Mouse (Mus musculus) spleen, adult 2 months (tissue): ENCODE data around the gene Akap8l. TPM values are rescaled to one million over a fixed set of nuclear protein-coding genes. Genes with fewer than 3 reads are reported as not detected.
A peak's percentile ranks its signal among the peaks of the same experiment; 100 is the strongest.

Experiments used
- DNase-seq, 2 experiments: peaks; one replicate each; pipeline versions ENCODE4 v3.0.0 to v3.0.0-alpha.2; 2012 to 2021; ENCODE audit warnings: low spot score in 2 of 2, low read depth in 1 of 2
- H3K27ac ChIP-seq: fragments of 200-500 bp; 2 replicates; pipeline ENCODE4 v1.5.1; 2012; ENCODE audit warnings: low read length, inconsistent platforms; ENCODE audit not compliant: insufficient read depth
- H3K27me3 ChIP-seq: fragments of 200-500 bp; 2 replicates; pipeline ENCODE4 v1.6.1; 2012; ENCODE audit warnings: mild to moderate bottlenecking, moderate library complexity, low read length, inconsistent platforms; ENCODE audit not compliant: control insufficient read depth, insufficient read depth
- H3K36me3 ChIP-seq: fragments of 200-500 bp; 2 replicates; pipeline ENCODE4 v1.6.1; 2012; ENCODE audit warnings: mild to moderate bottlenecking, low read length, inconsistent platforms; ENCODE audit not compliant: control insufficient read depth, insufficient read depth
- H3K4me1 ChIP-seq: fragments of 200-500 bp; 2 replicates; pipeline ENCODE4 v1.6.1; 2011; ENCODE audit warnings: inconsistent platforms; ENCODE audit not compliant: control insufficient read depth, insufficient read depth, insufficient read length
- H3K4me3 ChIP-seq: fragments of 200-500 bp; 2 replicates; pipeline ENCODE4 v1.5.1; 2011; ENCODE audit warnings: mild to moderate bottlenecking, inconsistent platforms; ENCODE audit not compliant: insufficient read depth, insufficient read length; ENCODE audit errors: extremely low read depth
- CTCF ChIP-seq: fragments of 200-500 bp; IDR thresholded peaks from 2 replicates; pipeline ENCODE4 v1.5.1; 2011; ENCODE audit warnings: mild to moderate bottlenecking, inconsistent platforms; ENCODE audit not compliant: insufficient read depth, insufficient read length, insufficient replicate concordance; ENCODE audit errors: extremely low read depth
- POLR2A ChIP-seq: fragments of 200-500 bp; IDR thresholded peaks from 2 replicates; pipeline ENCODE4 v1.6.1; 2011; ENCODE audit warnings: low read depth, low read length, inconsistent platforms
- WGBS: fragments of 180-500 bp; shearing (Covaris S2); methylation state at CpG from one replicate; pipeline ENCODE4 v1.1.7; 2018; 5-methylcytosine and 5-hydroxymethylcytosine counted together
- polyA plus RNA-seq: library from polyadenylated mRNA; depleted of rRNA; stranded (reverse); fragments of >200 nt; gene quantifications from 2 replicates; pipeline ENCODE4 v1.2.3, GENCODE M21; 2012

Gene Akap8l
- polyA plus RNA-seq, 1 experiment: 136 TPM

DNA sequence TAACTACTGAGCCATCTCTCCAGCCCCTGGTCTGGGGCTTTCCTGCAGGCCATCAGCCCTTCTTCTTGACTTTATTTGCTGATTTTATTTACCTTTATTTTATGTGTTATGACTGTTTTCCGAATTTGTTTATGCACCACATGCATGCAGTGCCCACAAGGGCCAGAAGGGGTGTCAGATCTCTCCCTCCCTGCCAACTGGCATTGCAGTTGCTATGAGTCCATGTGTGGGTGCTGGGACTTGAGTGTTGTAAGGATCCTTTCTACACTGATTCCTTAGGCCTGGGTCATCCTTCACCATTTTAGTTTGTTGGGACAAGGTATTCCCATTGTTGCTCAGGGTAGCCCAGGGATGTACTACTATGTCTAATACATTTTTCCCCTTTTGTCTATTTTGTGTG, 52.3 kb downstream of the Akap8l start:
- Histone ChIP-seq H3K27ac (no peak overlapping the region), H3K27me3 (no peaks in the 10 kb centered on the region; the same call in 1 of the 2 replicates), H3K4me1 (no peaks in the 10 kb centered on the region), H3K4me3 (no peak overlapping the region), H3K36me3 (no peaks in the 10 kb centered on the region)
- 89% methylated on average over 1 of the region's 1 CpGs for WGBS
- DNase-seq: no peak
- TF ChIP-seq POLR2A: no peak
- no peak for TF ChIP-seq CTCF

DNA sequence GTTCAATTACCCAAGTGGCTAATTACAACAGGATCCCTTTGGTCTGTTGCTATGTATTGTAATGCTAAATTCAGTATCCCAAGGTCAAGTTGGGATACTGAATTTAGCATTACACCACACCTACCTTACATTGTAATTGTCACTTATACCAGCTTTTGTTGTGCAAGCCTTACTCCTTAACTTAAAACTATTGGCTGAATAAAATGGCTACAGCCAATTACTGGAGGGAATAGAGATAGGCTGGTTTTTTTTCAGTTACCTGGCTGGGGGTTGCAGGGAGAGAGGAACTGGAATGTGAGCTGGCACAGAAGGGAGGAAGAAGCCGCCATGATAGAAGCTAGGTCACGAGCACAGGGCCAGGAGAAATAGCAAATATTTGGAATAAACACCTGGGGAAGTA, 54.5 kb downstream of the Akap8l start:
- Histone ChIP-seq H3K4me1 (no peaks in the 10 kb centered on the region), H3K27ac (no peak overlapping the region), H3K27me3 (no peaks in the 10 kb centered on the region; the same call in 1 of the 2 replicates), H3K36me3 (no peaks in the 10 kb centered on the region), H3K4me3 (no peak overlapping the region)
- DNase-seq: no peak
- TF ChIP-seq POLR2A: no peak
- TF ChIP-seq CTCF: no peak
- WGBS: 95% methylated on average over 2 of the region's 2 CpGs

- WGBS: 87% methylated on average over 4 of the region's 4 CpGs
- H3K4me3 ChIP-seq: no peak overlapping the region
- no peaks in the 10 kb centered on the region for H3K36me3 ChIP-seq
- TF ChIP-seq CTCF (no peak), POLR2A (no peak)
- H3K27ac ChIP-seq: no peak overlapping the region
- DNase-seq: no peak
- H3K4me1 ChIP-seq: no peaks in the 10 kb centered on the region
- no peaks in the 10 kb centered on the region; the same call in 1 of the 2 replicates for H3K27me3 ChIP-seq
Observed at GRCm38 (mm10) chr17:32295160-32295559, 55.2 kb downstream of the Akap8l start.

GRCm38 (mm10) chr17:32285138-32285670, 65.2 kb downstream of the Akap8l start:
- peaks cover 8% of the 10 kb centered on the region for H3K4me1 ChIP-seq
- 54% methylated on average over 6 of the region's 6 CpGs for whole genome bisulfite sequencing
- H3K27me3 ChIP-seq: no peaks in the 10 kb centered on the region
- H3K36me3 ChIP-seq: no peaks in the 10 kb centered on the region; the same call in 1 of the 2 replicates
- peak overlapping the region; percentile 92; the same call in 1 of the 2 replicates for H3K4me3 ChIP-seq
- DNase-seq: no peak
- no peak overlapping the region for H3K27ac ChIP-seq
- TF ChIP-seq CTCF (no peak), POLR2A (no peak)

GRCm38 (mm10) chr17:32284262-32285137, 65.9 kb downstream of the Akap8l start, which contains the start of gene Brd4:
Brd4 (minus strand) TSS chr17:32284722.
- Histone ChIP-seq H3K27me3 (no peaks in the 10 kb centered on the region), H3K36me3 (no peaks in the 10 kb centered on the region), H3K27ac (peak within 1 kb of the TSS; percentile 97), H3K4me3 (peak within 1 kb of the TSS; percentile 92), H3K4me1 (peaks cover 8% of the 10 kb centered on the region)
- WGBS: 2% methylated on average over 67 of the region's 100 CpGs
- no peak for TF ChIP-seq CTCF
- TF ChIP-seq POLR2A: peak; percentile 27; the same call in 1 of the 2 replicates
- DNase-seq: peak; percentile 67 to 86

DNA sequence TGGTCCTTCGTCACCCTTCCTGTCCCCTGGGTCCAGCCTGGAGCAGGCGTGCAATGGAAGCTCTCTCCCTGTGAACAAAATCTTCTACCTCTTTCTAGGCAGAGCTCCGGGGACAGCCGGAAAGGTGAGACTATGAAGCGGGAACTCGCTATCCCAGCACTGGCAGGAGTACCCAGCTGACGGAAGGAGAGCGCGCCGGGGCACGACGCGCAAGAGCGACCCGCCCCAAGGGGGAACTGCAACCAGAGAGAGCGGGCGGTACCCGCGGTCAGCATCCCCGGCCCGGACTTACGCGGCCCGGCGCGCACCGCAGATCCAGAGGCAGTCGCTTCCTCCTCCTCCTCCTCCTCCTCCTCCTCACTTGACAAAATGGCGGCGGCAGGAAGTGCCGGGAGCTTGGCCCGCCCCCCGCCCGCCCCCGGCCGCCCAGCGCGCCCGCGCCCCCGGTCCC, 66.6 kb downstream of the Akap8l start:
- no peak for TF ChIP-seq CTCF
- no peak for TF ChIP-seq POLR2A
- peak; percentile 37 to 60 for DNase-seq
- peak overlapping the region; percentile 97 for H3K27ac ChIP-seq
- peaks cover 9% of the 10 kb centered on the region for H3K4me1 ChIP-seq
- H3K4me3 ChIP-seq: peak overlapping the region; percentile 92
- WGBS: under 1% methylated on average over 29 of the region's 41 CpGs
- no peaks in the 10 kb centered on the region for H3K27me3 ChIP-seq
- H3K36me3 ChIP-seq: no peaks in the 10 kb centered on the region
